Mouse (Mus musculus): ENCODE data around the gene Nt5e. TPM values are rescaled to one million over a fixed set of nuclear protein-coding genes. Genes with fewer than 3 reads are reported as not detected.

Nt5e gene
- not detected in 2 replicates for polyA plus RNA-seq (2012)

GRCm38 (mm10) chr9:88326930-88327901 lies at the start of gene Nt5e:
Gene Nt5e, plus strand, starts transcription at chr9:88327197.
- no peak for TF ChIP-seq GATA1 (IDR thresholded peaks at IDR 0.05; ENCODE audit: low read length)

GRCm38 (mm10) chr9:88277588-88277987 lies 49.4 kb upstream of the Nt5e start:
- no peak for TF ChIP-seq GATA1 (IDR thresholded peaks at IDR 0.05; ENCODE audit: low read length)

- TF ChIP-seq GATA1 (IDR thresholded peaks at IDR 0.05; ENCODE audit: low read length), result no peak
Measured at GRCm38 (mm10) chr9:88279728-88280127, 47.3 kb upstream of the Nt5e start.

- no peak for TF ChIP-seq GATA1 (IDR thresholded peaks at IDR 0.05; ENCODE audit: low read length)
Measured at GRCm38 (mm10) chr9:88289568-88290168, 37.3 kb upstream of the Nt5e start.

- TF ChIP-seq GATA1 (IDR thresholded peaks at IDR 0.05; ENCODE audit: low read length), result no peak
Measured at GRCm38 (mm10) chr9:88292836-88293370, 34.1 kb upstream of the Nt5e start.

- no peak for TF ChIP-seq GATA1 (IDR thresholded peaks at IDR 0.05; ENCODE audit: low read length)
Measured at GRCm38 (mm10) chr9:88295798-88296197, 31.2 kb upstream of the Nt5e start.

- TF ChIP-seq GATA1 (IDR thresholded peaks at IDR 0.05; ENCODE audit: low read length), result no peak
Measured at GRCm38 (mm10) chr9:88296321-88296720, 30.7 kb upstream of the Nt5e start.

- no peak for TF ChIP-seq GATA1 (IDR thresholded peaks at IDR 0.05; ENCODE audit: low read length)
Measured at GRCm38 (mm10) chr9:88297871-88298658, 28.9 kb upstream of the Nt5e start.

- no peak for TF ChIP-seq GATA1 (IDR thresholded peaks at IDR 0.05; ENCODE audit: low read length)
Measured at GRCm38 (mm10) chr9:88307019-88307618, 19.9 kb upstream of the Nt5e start.

- no peak for TF ChIP-seq GATA1 (IDR thresholded peaks at IDR 0.05; ENCODE audit: low read length)
Measured at GRCm38 (mm10) chr9:88309127-88309526, 17.9 kb upstream of the Nt5e start.

GRCm38 (mm10) chr9:88319226-88319625 lies 7.8 kb upstream of the Nt5e start:
- no peak for TF ChIP-seq GATA1 (IDR thresholded peaks at IDR 0.05; ENCODE audit: low read length)

- no peak for TF ChIP-seq GATA1 (IDR thresholded peaks at IDR 0.05; ENCODE audit: low read length)
Measured at GRCm38 (mm10) chr9:88324616-88325015, 2.4 kb upstream of the Nt5e start.

GRCm38 (mm10) chr9:88328666-88329065 lies 1.7 kb downstream of the Nt5e start:
- TF ChIP-seq GATA1 (IDR thresholded peaks at IDR 0.05; ENCODE audit: low read length), result no peak

- no peak for TF ChIP-seq GATA1 (IDR thresholded peaks at IDR 0.05; ENCODE audit: low read length)
Measured at GRCm38 (mm10) chr9:88329166-88329748, 2.3 kb downstream of the Nt5e start.

GRCm38 (mm10) chr9:88330316-88330715 lies 3.3 kb downstream of the Nt5e start:
- no peak for TF ChIP-seq GATA1 (IDR thresholded peaks at IDR 0.05; ENCODE audit: low read length)

Data from G1E-ER4 (cell line).